Mouse (Mus musculus) neutrophil, adult 59 days (primary cell): ENCODE results near the gene Gm14401. TPM values are rescaled to one million over a fixed set of nuclear protein-coding genes. Genes with fewer than 3 reads are reported as not detected.

Experiments used
- total RNA-seq, 2 experiments: library from RNA; stranded (reverse); gene quantifications; 1 replicate in 1 of 2; 2 replicates in 1 of 2; pipeline ENCODE4 v1.2.4; 2023

The Gm14401 gene
- total RNA-seq, result not detected

DNA sequence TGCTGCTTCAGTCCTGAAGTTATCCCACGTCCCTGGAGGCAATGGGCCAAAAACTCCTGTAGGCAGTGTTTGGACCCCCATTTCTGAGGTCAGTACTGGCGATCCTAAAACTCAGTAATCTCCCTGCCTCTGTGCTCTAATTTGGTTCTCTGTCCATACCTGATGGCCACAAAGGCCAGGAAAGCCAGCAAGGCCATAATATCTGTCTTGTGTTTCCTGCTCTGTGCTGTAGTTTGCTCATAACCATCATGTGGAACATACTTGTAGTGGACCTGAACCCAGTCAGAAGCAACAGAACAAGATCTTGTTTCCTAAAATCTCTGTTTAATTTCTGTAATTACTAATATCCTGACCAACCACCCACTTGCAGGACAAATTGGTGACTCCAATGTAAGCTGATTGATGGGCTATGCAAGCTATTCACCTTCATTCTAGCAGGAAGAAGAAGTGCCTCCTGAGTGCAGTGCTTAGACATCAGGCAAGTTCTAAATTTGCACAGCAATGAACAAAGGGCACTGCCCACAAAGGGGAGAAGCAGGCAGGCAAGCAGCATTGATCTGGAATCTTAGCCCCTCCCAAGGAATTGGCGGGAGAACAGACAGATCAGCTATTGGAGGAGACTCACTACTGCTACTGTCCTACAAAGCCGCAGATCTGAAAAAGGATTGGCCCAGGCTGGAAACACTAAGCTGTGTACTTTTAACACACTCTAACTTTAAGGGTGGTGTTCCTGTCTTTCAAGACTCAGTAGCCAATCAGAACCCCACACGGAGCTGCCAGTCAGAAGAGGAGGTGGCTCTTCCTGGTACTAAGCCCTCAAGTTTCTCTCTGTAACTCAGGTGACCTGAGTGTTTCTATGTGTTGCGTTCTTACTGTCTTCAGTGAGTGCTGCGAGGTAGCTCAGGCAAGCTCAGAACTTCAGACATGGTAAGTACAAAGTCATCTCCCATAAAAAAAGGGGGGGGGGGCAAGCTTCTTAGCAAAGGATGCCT lies at the start of gene Gm14401:
TSS of gene Gm14401 (plus strand) at position 889 of the 992 bp plus-strand sequence.

Other genes with a start within 250 kb of the Gm14401 start
- gene Gm14408, start 243.2 kb upstream of the Gm14401 start, total RNA-seq, result not detected
- gene Gm14296, start 146.5 kb upstream of the Gm14401 start, total RNA-seq, result under 1 TPM; 0.27 to 0.35 TPM
- gene Gm14419, start 73.4 kb upstream of the Gm14401 start, total RNA-seq, result 1 to 10 TPM; 1.5 to 2.9 TPM
- 1 to 10 TPM; 2.3 to 3.6 TPM for gene Gm14410, start 132.1 kb downstream of the Gm14401 start, total RNA-seq
- gene Gm14409, start 192.7 kb downstream of the Gm14401 start, total RNA-seq, result not detected
- gene Gm14412, start 250.0 kb downstream of the Gm14401 start, total RNA-seq, result not detected